Mouse (Mus musculus) heart, postnatal 0 days (tissue): ENCODE data around the gene Olfr1484.

Source experiments
- CTCF ChIP-seq: IDR thresholded peaks from 2 replicates; pipeline ENCODE4 v1.5.1; 2016; ENCODE audit warnings: antibody characterized with exemption, control low read depth, low read depth
- EP300 ChIP-seq: IDR thresholded peaks from 2 replicates; pipeline ENCODE4 v1.6.1; 2016; ENCODE audit warnings: antibody characterized with exemption, low read depth

GRCm38 (mm10) chr19:13583211-13583610 lies at the start of gene Olfr1484:
- no peak for TF ChIP-seq CTCF
- no peak for TF ChIP-seq EP300
